Mouse (Mus musculus) heart, adult 2 months (tissue): Measurements from ENCODE around the gene Ppp1r32.

Source experiments
- CTCF ChIP-seq: fragments of 200-600 bp; IDR thresholded peaks from 2 replicates; pipeline ENCODE4 v1.8.1; 2022; ENCODE audit warnings: antibody characterized with exemption, mild to moderate bottlenecking, moderate library complexity
- EP300 ChIP-seq: fragments of 200-500 bp; IDR thresholded peaks from 2 replicates; pipeline ENCODE4 v1.6.1; 2011; ENCODE audit warnings: low read depth, low read length, control low read depth; ENCODE audit not compliant: insufficient read depth
- POLR2A ChIP-seq: fragments of 200-500 bp; IDR thresholded peaks from 2 replicates; pipeline ENCODE4 v1.6.1; 2011; ENCODE audit warnings: mild to moderate bottlenecking, low read depth, low read length, control low read depth; ENCODE audit not compliant: insufficient read depth

GRCm38 (mm10) chr19:10431410-10431809 is 51.3 kb downstream of the Ppp1r32 start:
- TF ChIP-seq CTCF (no peak), POLR2A (no peak), EP300 (no peak)
